Mouse (Mus musculus): ENCODE data around the gene Pnpo.

Pnpo gene

GRCm38 (mm10) chr11:96902639-96903635 lies 40.8 kb downstream of the Pnpo start:
- peak; percentile 39 for DNase-seq

GRCm38 (mm10) chr11:96901332-96901731 lies 42.5 kb downstream of the Pnpo start:
- no peak for DNase-seq

GRCm38 (mm10) chr11:96899449-96900306 lies 44.1 kb downstream of the Pnpo start:
- DNase-seq, result no peak

GRCm38 (mm10) chr11:96895886-96896285 lies 47.9 kb downstream of the Pnpo start:
- no peak for DNase-seq

- DNase-seq, result no peak
Observed at GRCm38 (mm10) chr11:96893203-96893842, 50.5 kb downstream of the Pnpo start.

GRCm38 (mm10) chr11:96891784-96892527 lies 51.8 kb downstream of the Pnpo start:
- DNase-seq, result no peak

Data from right cerebral cortex, postnatal 4 days (tissue).